Mouse (Mus musculus) cerebellum, adult 2 months (tissue): ENCODE measurements around the gene Dennd2d.

Experiments
- CTCF ChIP-seq: fragments of 200-500 bp; IDR thresholded peaks from 2 replicates; pipeline ENCODE4 v1.5.1; 2011; ENCODE audit warnings: low read depth, mild to moderate bottlenecking, control low read depth, low read length, moderate library complexity, borderline replicate concordance; ENCODE audit not compliant: insufficient read depth
- POLR2A ChIP-seq: fragments of 200-500 bp; IDR thresholded peaks from 2 replicates; pipeline ENCODE4 v1.6.1; 2011; ENCODE audit warnings: low read length, control low read depth, borderline replicate concordance; ENCODE audit not compliant: insufficient read depth

DNA sequence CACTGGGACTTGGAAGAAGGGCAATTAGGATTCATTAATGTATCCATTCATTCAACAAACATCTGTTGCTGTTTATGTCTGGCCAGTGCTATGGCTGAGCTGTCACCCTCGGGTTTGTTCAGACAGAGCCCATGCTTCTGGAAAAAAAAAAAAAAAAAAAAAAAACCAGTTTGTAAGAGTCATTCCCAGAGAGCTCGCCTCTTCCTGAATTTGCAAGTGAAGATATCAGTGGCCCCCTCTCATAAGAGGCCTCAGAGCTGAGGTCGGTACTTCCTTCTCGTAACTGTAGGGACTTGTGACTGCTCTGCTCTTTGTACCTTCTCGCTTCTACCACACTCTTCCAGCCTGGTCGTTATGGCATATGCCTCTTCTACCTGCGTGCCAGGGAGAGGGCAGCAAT is 1.1 kb downstream of the Dennd2d start:
- TF ChIP-seq POLR2A, result no peak
- no peak for TF ChIP-seq CTCF
